Mouse (Mus musculus) testis, adult 2 months (tissue): ENCODE results near the gene Ncam1. TPM values are rescaled to one million over a fixed set of nuclear protein-coding genes. Genes with fewer than 3 reads are reported as not detected.

Experiments used
- H3K27ac ChIP-seq: fragments of 200-500 bp; 2 replicates; pipeline ENCODE4 v1.5.1; 2012; ENCODE audit warnings: low read depth, low read length; ENCODE audit not compliant: control insufficient read depth, insufficient read depth
- H3K27me3 ChIP-seq: fragments of 200-500 bp; 2 replicates; pipeline ENCODE4 v1.6.1; 2012; ENCODE audit warnings: mild to moderate bottlenecking, low read length, moderate library complexity; ENCODE audit not compliant: control insufficient read depth, insufficient read depth
- H3K36me3 ChIP-seq: fragments of 200-500 bp; 2 replicates; pipeline ENCODE4 v1.6.1; 2012; ENCODE audit warnings: mild to moderate bottlenecking, low read length; ENCODE audit not compliant: control insufficient read depth, insufficient read depth
- H3K4me1 ChIP-seq: fragments of 200-500 bp; 2 replicates; pipeline ENCODE4 v1.6.1; 2012; ENCODE audit warnings: low read length; ENCODE audit not compliant: control insufficient read depth, insufficient read depth
- H3K4me3 ChIP-seq: fragments of 200-500 bp; 2 replicates; pipeline ENCODE4 v1.5.1; 2012; ENCODE audit warnings: low read depth, mild to moderate bottlenecking, low read length, moderate library complexity, mixed read lengths; ENCODE audit not compliant: control insufficient read depth
- CTCF ChIP-seq: fragments of 200-500 bp; IDR thresholded peaks from 2 replicates; pipeline ENCODE4 v1.5.1; 2012; ENCODE audit warnings: low read depth, mild to moderate bottlenecking, inconsistent platforms, low read length, moderate library complexity; ENCODE audit not compliant: control insufficient read depth, insufficient read depth, insufficient replicate concordance
- POLR2A ChIP-seq: fragments of 200-500 bp; IDR thresholded peaks from 2 replicates; pipeline ENCODE4 v1.6.1; 2012; ENCODE audit warnings: low read depth, mild to moderate bottlenecking, inconsistent platforms, low read length, moderate library complexity; ENCODE audit not compliant: control insufficient read depth
- polyA plus RNA-seq: library from polyadenylated mRNA; depleted of rRNA; stranded (reverse); fragments of >200 nt; gene quantifications from 2 replicates; pipeline ENCODE4 v1.2.3, GENCODE M21; 2012

Gene Ncam1
- polyA plus RNA-seq, 1 experiment: 5.5 TPM

DNA sequence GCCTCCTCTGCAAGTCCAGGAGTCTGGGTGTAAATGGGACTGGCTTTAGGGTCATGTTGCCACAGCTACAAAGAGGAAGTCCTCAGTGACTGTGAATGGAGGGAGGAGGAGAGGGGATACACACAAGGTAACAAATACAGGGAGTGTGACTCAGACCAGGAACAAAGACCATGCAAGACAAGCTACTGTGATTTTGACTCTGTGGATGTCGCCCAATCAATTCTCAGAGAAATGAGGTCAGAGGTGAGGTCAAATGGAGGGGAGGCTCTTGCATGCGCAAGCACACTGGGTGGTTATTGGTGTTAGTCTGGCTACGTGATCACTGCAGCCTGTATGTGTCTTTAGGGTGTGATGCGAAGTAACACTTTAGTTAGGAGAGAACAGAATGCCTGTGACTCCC lies 268.0 kb downstream of the Ncam1 start:
- Histone ChIP-seq H3K27me3 (no peaks in the 10 kb centered on the region), H3K4me1 (no peaks in the 10 kb centered on the region), H3K36me3 (no peaks in the 10 kb centered on the region), H3K4me3 (no peak overlapping the region), H3K27ac (no peak overlapping the region)
- TF ChIP-seq POLR2A (no peak), CTCF (no peak)

DNA sequence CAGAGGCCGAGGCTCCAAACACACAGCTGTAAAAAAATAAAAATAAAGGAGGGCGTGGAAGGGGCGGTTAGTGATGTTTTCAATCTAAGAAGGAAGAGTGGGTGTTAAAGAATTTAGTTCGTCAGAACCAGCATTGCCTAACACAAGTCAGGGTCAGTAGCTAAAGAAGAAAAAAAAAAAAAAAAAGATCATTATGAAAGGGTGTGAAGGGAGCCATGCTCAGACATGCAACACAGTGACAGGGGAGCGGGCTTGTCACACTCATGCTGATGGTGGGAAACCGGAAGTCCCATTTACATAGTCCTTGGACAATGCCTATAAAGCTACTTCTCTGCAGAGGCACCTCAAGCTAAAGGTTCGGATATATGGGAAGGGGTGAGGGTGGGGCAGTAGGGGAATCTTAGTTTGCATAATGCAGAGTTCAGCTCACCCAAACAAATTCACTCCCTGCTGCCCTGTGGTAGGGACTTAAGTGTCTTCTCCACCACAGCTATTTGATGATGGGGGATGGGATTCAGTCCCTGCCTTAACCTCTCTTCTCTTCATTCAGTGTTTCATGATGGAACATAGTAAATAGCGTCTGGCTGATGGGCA lies 269.3 kb downstream of the Ncam1 start:
- H3K4me1 ChIP-seq: no peaks in the 10 kb centered on the region

DNA sequence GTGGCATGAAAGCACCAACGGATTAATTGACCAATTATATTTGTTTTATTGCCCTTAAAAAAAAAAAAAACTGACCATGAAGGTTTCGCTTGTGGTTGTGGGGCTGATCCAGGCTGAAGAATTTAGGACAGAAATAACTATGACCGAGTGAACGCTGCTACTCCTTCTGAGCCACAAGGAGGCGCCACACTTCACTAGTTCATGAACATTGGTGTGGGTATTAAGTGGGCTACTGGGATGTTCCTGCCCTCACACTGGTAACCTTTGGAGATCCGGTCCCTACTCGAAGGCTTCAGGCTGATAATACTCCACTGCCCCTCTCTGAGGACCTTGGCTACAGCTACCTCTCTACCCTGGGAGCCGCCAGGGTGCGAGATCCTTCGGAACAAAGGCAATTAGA lies 269.8 kb downstream of the Ncam1 start:
- H3K4me3 ChIP-seq: no peak overlapping the region
- TF ChIP-seq CTCF (no peak), POLR2A (no peak)
- no peak overlapping the region for H3K27ac ChIP-seq
- H3K27me3 ChIP-seq: no peaks in the 10 kb centered on the region
- no peaks in the 10 kb centered on the region for H3K4me1 ChIP-seq
- no peaks in the 10 kb centered on the region for H3K36me3 ChIP-seq

More for the DNA sequence above, 269.3 kb downstream of the Ncam1 start:
- Histone ChIP-seq H3K4me3 (no peak overlapping the region), H3K27ac (no peak overlapping the region), H3K27me3 (no peaks in the 10 kb centered on the region), H3K36me3 (no peaks in the 10 kb centered on the region)
- TF ChIP-seq CTCF (no peak), POLR2A (no peak)

DNA sequence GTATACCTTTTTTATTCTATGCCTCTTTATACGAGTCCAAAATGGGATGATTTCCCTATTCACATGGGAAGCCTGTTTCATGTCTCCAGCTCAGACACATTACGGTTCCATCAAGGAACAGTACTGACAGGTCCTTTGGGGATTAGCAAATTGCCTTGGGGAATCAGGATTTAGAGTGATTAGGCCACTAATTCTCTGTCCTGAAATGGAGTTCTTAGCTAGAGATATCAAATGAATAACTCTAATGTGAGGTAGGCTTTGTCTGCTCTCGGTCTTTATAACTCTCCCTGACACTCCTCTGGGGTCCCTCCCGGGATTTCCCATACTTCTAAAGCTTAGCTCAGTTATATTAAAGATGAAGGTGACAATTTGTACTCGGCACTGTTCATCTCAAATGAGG lies 270.7 kb downstream of the Ncam1 start:
- TF ChIP-seq CTCF: no peak
- no peak for TF ChIP-seq POLR2A
- H3K36me3 ChIP-seq: no peaks in the 10 kb centered on the region
- H3K27me3 ChIP-seq: no peaks in the 10 kb centered on the region
- H3K27ac ChIP-seq: no peak overlapping the region
- no peaks in the 10 kb centered on the region for H3K4me1 ChIP-seq
- no peak overlapping the region for H3K4me3 ChIP-seq

DNA sequence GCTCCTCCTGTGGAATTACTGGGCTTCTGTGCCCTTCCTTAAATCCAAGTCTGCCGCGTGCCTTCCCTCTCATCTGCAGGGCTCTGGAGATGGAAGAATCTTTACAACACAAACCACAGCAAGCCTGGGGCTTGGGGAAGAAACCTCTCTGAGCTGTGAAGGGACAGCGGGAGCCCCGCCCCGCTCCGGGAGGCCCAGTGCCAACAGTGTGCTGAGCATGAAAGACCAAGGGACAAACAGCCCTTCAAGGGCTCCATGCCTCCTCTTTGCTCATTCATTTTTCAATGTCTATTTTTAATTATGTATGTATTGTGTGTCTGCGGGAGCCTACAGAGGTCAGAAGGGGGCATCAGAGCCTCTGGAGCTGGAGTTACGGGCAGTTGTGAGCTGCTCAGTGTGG lies 271.4 kb downstream of the Ncam1 start:
- no peaks in the 10 kb centered on the region for H3K36me3 ChIP-seq
- H3K27ac ChIP-seq: no peak overlapping the region
- no peak overlapping the region for H3K4me3 ChIP-seq
- TF ChIP-seq CTCF: no peak
- no peak for TF ChIP-seq POLR2A
- H3K27me3 ChIP-seq: no peaks in the 10 kb centered on the region
- H3K4me1 ChIP-seq: no peaks in the 10 kb centered on the region

DNA sequence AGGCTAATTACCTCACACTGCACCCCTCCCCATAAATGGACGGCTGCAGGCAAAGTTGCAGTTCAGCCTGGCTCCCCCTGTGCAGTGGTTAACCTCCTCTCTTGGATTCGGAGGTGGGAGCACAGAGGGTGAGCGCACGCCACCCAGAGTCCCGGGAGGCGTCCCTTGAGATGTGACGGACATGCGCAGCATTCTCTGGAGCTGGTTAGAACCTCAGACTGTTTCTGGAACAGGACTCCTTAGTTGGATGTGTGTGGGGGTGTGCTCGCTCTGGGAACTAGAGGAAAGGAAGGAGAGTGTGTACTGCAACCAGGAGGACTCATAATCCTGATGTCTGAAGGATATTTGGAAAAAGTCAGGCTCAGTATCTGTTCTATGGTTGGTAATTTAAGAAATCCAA lies 274.0 kb downstream of the Ncam1 start:
- H3K4me3 ChIP-seq: no peak overlapping the region
- no peaks in the 10 kb centered on the region for H3K4me1 ChIP-seq
- TF ChIP-seq CTCF (no peak), POLR2A (no peak)
- no peaks in the 10 kb centered on the region for H3K36me3 ChIP-seq
- H3K27me3 ChIP-seq: no peaks in the 10 kb centered on the region
- no peak overlapping the region for H3K27ac ChIP-seq

DNA sequence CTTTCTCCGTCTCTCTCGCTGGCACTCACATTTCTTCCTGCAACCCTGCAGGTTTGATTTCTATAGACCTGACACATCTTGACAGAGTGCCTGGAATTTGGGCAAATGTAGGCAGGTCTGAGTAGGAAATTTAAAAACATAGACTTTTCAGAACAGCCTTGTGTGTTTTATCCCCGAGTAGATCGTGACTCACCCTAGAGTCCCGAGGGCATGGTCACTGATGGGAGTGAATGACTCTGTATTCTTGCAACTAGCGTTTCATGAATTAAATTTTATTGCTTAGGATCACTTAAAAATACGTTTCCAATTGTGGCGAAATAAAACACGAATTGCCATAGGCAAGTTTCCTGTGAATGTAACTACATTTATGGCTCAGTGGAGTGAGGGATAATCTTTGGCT lies 274.8 kb downstream of the Ncam1 start:
- H3K27ac ChIP-seq: no peak overlapping the region
- no peaks in the 10 kb centered on the region for H3K27me3 ChIP-seq
- no peaks in the 10 kb centered on the region for H3K4me1 ChIP-seq
- no peak overlapping the region for H3K4me3 ChIP-seq
- H3K36me3 ChIP-seq: no peaks in the 10 kb centered on the region
- TF ChIP-seq POLR2A: no peak
- no peak for TF ChIP-seq CTCF

DNA sequence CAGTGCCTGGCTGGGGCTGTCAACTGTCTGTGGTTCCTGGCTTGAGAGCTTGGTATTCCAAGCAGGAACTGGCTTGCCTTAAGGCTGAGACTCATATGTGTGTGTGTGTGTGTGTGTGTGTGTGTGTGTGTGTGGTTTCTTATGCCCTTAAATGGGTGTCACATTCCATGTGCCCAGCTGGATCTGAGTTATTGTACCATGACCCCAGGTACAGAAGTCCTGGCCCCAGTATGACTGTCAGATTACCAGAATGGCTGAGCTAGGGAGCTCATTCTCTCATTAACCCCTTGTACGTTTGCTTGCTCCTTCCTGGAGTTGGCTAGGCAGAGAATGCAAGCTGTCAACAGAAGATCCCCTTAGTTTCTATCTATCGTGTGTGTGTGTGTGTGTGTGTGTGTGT lies 284.4 kb downstream of the Ncam1 start:
- no peak overlapping the region for H3K27ac ChIP-seq
- H3K4me1 ChIP-seq: no peaks in the 10 kb centered on the region; the same call in 1 of the 2 replicates
- no peaks in the 10 kb centered on the region for H3K27me3 ChIP-seq
- no peak overlapping the region for H3K4me3 ChIP-seq
- TF ChIP-seq POLR2A (no peak), CTCF (no peak)
- H3K36me3 ChIP-seq: no peaks in the 10 kb centered on the region
